Mouse (Mus musculus) MEL (cell line): ENCODE results near the gene Rfxank.

Experiments used
- CTCF ChIP-seq, 3 experiments: IDR thresholded peaks in 2 of 3; conservative IDR thresholded peaks in 1 of 3; 2 replicates each; pipeline ENCODE4 v1.5.1; 2011 to 2012; ENCODE audit warnings: low read length in 3 of 3, low read depth in 2 of 3, mild to moderate bottlenecking in 2 of 3, improper control_type of control experiment in 1 of 3, inconsistent platforms in 1 of 3, mixed read lengths in 1 of 3, moderate library complexity in 1 of 3; ENCODE audit not compliant: control insufficient read depth in 1 of 3, insufficient read depth in 1 of 3, poor library complexity in 1 of 3, severe bottlenecking in 1 of 3
- EP300 ChIP-seq, 2 experiments: IDR thresholded peaks; 2 replicates each; pipeline ENCODE4 v1.6.1; 2011; ENCODE audit warnings: improper control_type of control experiment in 2 of 2, low read length in 2 of 2, low read depth in 1 of 2, mild to moderate bottlenecking in 1 of 2
- JUND ChIP-seq: IDR thresholded peaks from 2 replicates; pipeline ENCODE4 v1.6.1; 2011; ENCODE audit warnings: low read depth, mild to moderate bottlenecking, improper control_type of control experiment, low read length
- KAT2A ChIP-seq: conservative IDR thresholded peaks from 2 replicates; pipeline ENCODE4 v1.6.1; 2012; ENCODE audit warnings: low read depth, low read length, improper control_type of control experiment, inconsistent platforms
- MAFK ChIP-seq: IDR thresholded peaks from 2 replicates; pipeline ENCODE4 v1.6.1; 2011; ENCODE audit warnings: low read depth, mild to moderate bottlenecking, low read length, improper control_type of control experiment, borderline replicate concordance
- MEF2A ChIP-seq: IDR thresholded peaks from 2 replicates; pipeline ENCODE4 v1.6.1; 2014; ENCODE audit warnings: low read depth, mild to moderate bottlenecking, inconsistent platforms, low read length, improper control_type of control experiment; ENCODE audit not compliant: poor library complexity, insufficient replicate concordance, severe bottlenecking; ENCODE audit errors: extremely low read depth
- MXI1 ChIP-seq: IDR thresholded peaks from 2 replicates; pipeline ENCODE4 v1.6.1; 2011; ENCODE audit warnings: mild to moderate bottlenecking, low read depth, low read length, improper control_type of control experiment
- MYB ChIP-seq: IDR thresholded peaks from 2 replicates; pipeline ENCODE4 v1.6.1; 2011; ENCODE audit warnings: mild to moderate bottlenecking, low read depth, low read length, improper control_type of control experiment
- MYC ChIP-seq: IDR thresholded peaks from 2 replicates; pipeline ENCODE4 v1.6.1; 2011; ENCODE audit warnings: low read depth, mild to moderate bottlenecking, low read length, improper control_type of control experiment, moderate library complexity
- POLR2A ChIP-seq, 2 experiments: IDR thresholded peaks; 2 replicates each; pipeline ENCODE4 v1.6.1; 2011 to 2012; ENCODE audit warnings: low read length in 2 of 2, mild to moderate bottlenecking in 2 of 2, control low read depth in 1 of 2, improper control_type of control experiment in 1 of 2, low read depth in 1 of 2, moderate library complexity in 1 of 2; ENCODE audit not compliant: control insufficient read depth in 1 of 2, insufficient read depth in 1 of 2, poor library complexity in 1 of 2
- POLR2AphosphoS2 ChIP-seq: IDR thresholded peaks from 2 replicates; pipeline ENCODE4 v1.6.1; 2011; ENCODE audit warnings: low read length, improper control_type of control experiment
- POLR2AphosphoS5 ChIP-seq: IDR thresholded peaks from 2 replicates; pipeline ENCODE4 v1.6.1; 2012; ENCODE audit warnings: low read depth, borderline replicate concordance, mild to moderate bottlenecking, inconsistent platforms, low read length, moderate library complexity, mixed read lengths
- ZC3H11A ChIP-seq: IDR thresholded peaks from 2 replicates; pipeline ENCODE4 v1.6.1; 2012; ENCODE audit warnings: low read depth, mild to moderate bottlenecking, inconsistent platforms, low read length, improper control_type of control experiment

- TF ChIP-seq POLR2AphosphoS2 (no peak), CTCF (IDR thresholded peaks at IDR 0.05 in 2 of 3, conservative IDR thresholded peaks at IDR 0.05 in 1 of 3; ENCODE audit: control insufficient read depth in 1 of 3, insufficient read depth in 1 of 3, low read depth in 2 of 3, low read length in 3 of 3, poor library complexity in 1 of 3, severe bottlenecking in 1 of 3) (no peak), MEF2A (no peak), JUND (no peak), EP300 (IDR thresholded peaks at IDR 0.05; ENCODE audit: low read depth in 1 of 2, low read length in 2 of 2) (no peak), MXI1 (no peak), POLR2A (IDR thresholded peaks at IDR 0.05; ENCODE audit: control insufficient read depth in 1 of 2, insufficient read depth in 1 of 2, low read depth in 1 of 2, low read length in 2 of 2, poor library complexity in 1 of 2) (no peak), MAFK (no peak), MYC (no peak), ZC3H11A (no peak), KAT2A (no peak), POLR2AphosphoS5 (no peak), MYB (no peak)
Observed at GRCm38 (mm10) chr8:70110451-70110850, 28.5 kb downstream of the Rfxank start.
